Mouse (Mus musculus): ENCODE measurements at regions not wholly inside any gene's neighbourhood (a gene's known extent, or its start where the extent isn't known, plus 50 kb on each side); places are given as distances from the start of the nearest gene placed in this dataset.
A peak's percentile ranks its signal among the peaks of the same experiment; 100 is the strongest.

DNA sequence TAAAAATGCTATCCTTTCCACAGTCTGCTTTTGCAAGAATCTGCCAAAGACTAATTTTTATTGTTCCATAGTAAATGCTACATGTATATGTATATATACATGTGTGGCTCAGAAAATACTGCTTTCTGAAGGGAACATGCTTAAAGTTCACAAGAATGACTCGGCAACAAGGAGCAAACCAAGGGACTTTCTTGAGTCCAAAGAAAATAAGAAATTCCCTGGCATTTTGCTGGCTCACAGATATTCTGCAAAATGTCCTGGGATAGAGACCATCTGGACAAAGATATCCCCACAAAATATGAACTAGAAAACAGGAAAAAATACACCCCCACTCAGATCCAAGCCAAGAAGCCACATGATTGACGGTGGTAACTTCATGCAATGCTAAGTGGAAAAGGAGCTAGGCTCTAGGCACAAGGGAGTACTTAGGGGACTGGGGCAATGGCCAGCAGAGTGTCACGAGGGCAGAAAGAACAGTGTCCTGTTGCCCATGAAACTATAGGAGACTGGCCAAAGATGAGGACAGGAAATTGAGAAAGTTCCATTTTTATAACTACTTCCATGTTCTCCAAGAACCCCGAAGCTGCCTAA is 274.3 kb upstream of the Acvr2a start:
- peak; percentile 70 to 81 for DNase-seq

GRCm38 (mm10) chr2:48544377-48544776 is 269.5 kb upstream of the Acvr2a start:
- DNase-seq = no peak

- DNase-seq = no peak
These were observed 268.8 kb upstream of the Acvr2a start for GRCm38 (mm10) chr2:48545072-48545471.

DNA sequence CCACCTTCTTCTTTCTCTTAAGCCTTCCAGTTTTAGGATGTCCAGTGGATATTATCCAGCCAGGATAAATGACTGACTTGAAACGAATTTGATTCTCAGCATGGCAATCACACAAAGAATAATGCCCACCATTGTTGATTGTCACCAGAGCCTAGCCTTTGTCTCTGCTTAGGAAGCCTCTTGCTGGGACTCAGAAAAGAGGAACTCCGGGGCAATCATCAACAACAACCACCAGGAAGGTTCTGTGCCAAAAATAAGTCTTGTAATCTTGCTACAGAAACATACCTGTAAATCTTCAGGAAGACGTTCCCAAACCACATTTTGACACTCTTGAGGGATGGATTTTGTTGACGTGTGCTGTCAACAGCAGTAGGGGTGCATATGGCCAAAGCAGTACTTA is 268.2 kb upstream of the Acvr2a start:
- no peak for DNase-seq

GRCm38 (mm10) chr2:48546194-48546593 is 267.7 kb upstream of the Acvr2a start:
- no peak for DNase-seq

GRCm38 (mm10) chr2:48556600-48556999 is 257.3 kb upstream of the Acvr2a start:
- DNase-seq = no peak

DNA sequence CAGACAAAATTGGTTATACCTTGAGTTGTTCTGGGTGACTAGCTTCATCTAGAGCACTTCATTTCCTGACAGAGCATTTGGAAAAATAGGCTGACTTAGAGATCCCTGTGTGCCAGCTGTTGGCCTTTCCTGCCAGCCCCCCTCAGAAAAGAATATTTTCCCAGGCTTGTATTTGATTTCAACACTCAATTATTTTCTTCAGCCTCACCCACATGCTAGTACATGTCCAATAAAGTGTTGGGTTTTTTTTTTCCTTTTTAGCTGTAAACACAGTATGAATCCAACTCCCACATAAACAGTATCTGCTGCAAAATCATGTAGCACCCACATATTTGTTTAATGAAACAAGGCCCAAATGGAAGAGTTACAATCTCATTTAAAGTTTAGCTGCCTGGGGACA is 256.8 kb upstream of the Acvr2a start:
- no peak for DNase-seq

DNA sequence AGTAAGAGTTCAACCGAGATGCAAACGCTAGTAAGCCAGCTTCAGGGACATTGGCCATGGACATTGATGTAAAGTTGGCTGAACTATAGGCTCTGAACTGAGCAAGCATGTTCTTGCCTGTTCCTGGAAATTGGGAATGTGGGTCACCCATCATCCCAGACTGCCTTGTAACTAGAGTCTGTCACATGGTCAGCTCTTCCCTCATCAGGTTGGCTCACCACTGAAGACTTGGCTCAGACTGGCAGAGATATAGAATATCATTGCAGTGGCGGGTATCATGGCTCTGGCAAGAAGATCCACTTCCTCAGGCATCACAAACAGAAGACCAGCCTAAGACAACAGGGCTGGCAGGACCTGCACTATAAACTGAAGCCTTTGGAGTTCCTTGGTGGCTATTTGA is 255.3 kb upstream of the Acvr2a start:
- DNase-seq = no peak

GRCm38 (mm10) chr2:48563636-48564035 is 250.3 kb upstream of the Acvr2a start:
- DNase-seq = no peak

DNA sequence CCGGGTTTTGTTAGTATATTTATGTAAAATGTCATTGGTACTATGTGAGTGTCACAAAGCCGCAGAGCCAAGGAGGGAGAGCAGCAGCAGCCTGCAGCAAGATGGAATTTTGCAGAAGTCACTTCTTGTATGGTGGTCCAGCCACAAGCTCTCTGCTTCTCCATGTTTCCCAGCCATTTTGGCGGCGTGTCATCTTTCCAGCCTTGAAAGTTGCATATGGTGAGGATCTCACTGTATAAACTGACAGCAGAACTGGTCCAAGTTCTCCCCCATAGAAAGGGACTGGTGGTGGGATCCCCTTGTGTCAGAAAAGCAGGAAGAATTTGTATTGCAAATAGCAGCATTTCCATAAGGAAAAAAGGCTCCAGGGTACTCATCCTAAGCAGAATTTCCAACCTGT is 249.7 kb upstream of the Acvr2a start:
- DNase-seq = no peak

DNA sequence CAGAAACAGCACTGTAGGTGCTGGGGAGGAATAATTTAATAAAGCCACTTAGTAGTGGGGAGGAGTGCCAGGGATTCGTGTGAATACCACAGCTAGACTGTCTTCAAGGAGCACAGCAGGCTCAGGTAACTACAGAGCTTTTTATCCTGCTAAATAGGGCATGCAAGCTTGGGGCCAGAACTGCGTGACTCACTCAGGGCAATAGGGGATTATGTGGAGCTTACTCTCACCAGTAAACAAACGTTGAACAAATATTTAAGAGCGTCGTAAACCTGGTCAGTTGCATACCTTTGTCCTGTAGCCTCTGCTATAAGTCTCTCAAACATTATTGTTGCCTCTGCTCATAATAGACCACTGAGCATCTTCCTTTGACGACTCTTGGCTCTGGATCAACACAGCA is 246.0 kb upstream of the Acvr2a start:
- DNase-seq = no peak

GRCm38 (mm10) chr2:48586162-48586830 is 227.6 kb upstream of the Acvr2a start:
- no peak for DNase-seq

DNA sequence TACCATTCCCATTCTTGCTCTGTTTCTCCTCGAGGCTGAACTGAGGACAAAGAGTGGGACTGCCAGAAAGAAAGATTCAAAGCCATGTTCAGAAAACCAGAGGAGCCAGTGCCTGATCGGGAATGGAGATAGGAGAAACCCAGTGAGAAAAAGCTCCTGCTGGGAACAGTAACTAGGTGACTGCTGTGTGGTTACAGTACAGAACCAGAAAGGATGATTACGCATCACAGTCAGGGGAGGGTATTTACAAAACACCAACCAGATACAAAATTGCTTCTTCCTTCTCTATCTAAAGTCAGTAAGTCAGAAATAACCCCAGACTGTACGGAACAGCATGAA is 227.1 kb upstream of the Acvr2a start:
- no peak for DNase-seq

DNA sequence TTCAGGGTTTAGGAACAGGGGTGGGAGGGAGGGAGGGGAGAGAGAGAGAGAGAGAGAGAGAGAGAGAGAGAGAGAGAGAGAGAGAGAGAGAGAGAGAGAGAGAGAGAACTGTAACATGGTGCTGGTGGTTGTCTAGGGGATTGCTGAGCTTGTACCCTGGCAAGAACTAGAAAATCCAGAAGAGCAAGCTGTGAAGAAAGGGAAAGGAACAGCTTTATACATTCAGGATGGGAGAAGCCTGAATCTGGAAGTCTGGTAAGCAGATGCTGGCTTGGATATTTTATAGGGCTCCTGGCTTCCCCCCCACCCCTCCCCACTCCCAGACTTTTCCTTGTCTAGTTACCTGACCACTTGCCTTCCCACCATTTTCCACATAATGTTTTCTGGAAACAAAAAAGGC is 224.2 kb upstream of the Acvr2a start:
- no peak for DNase-seq

GRCm38 (mm10) chr2:48597793-48598583 is 215.9 kb upstream of the Acvr2a start:
- no peak for DNase-seq

DNA sequence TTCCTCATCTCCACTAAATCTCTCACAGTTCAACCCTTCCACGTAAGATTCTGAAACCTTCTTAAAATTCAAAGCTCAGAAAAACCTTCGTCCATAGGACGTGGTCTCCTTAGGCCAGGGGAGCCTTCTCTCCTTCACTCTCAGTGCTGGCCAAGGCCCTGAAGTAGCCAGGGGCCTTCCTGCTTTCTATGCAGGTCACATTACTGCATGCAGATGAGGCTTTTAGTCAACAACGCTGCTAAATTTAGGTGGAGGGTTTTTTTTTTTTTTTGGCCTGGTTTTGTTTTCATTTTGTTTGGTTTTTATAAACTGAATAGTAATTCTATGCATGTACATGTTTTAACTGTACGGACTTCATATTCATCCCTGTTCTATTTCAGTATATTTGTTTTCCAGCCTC is 214.5 kb upstream of the Acvr2a start:
- DNase-seq = no peak

DNA sequence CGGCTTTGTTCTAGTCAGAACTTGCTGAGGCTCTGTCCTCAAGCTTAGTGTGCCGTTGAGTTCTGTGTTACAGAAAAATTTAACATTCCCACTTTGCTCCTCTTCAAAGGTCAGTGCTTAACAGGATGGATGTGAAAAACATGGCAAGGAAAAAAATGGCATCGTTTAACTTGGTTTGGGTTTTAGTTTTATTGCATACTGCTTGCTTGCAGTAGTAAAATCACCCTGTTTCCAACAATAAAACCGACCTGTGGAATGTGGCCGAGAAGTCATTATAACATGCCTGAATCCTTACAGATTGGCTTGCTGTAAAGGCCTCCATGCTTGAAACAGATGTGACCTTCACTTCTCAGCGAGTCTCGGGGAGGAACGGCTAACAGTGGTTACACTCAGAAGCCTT is 212.1 kb upstream of the Acvr2a start:
- DNase-seq = no peak

DNA sequence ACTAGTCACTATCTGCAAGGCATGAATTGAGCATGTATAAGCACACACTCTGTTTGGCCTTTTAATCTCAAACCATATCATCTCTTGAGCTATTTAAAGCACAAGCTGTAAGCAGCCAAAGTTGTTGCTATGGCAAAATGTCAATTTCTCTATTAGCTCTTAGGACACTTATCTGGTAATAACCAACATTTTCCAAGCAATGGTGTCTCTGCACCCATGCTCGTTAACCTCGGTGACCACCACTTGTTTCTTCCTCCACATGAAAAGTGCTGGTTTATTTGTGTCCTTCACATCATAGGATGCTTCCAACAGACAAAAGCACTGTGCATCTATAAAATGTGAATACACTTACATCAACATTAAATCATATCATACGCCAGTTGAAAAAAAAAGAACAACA is 204.4 kb upstream of the Acvr2a start:
- no peak for DNase-seq

DNA sequence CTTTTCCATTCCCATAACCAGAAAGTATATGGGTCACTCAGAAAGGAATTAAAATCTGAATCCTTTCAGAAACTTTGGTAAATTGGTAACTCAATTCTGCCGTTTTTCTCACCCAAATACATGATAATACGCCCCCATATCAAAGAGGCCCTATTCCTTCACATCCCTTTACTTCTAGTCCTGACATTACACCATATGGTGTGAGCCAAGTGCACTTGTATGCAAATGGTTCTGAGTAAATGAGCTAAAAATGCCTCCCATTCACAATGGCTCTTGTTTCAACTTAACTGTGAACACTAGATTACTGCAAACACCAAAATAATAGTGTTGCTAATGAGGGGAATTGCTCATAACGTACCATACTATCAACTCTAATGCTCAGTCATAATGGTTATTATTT is 201.7 kb upstream of the Acvr2a start:
- DNase-seq = no peak

DNA sequence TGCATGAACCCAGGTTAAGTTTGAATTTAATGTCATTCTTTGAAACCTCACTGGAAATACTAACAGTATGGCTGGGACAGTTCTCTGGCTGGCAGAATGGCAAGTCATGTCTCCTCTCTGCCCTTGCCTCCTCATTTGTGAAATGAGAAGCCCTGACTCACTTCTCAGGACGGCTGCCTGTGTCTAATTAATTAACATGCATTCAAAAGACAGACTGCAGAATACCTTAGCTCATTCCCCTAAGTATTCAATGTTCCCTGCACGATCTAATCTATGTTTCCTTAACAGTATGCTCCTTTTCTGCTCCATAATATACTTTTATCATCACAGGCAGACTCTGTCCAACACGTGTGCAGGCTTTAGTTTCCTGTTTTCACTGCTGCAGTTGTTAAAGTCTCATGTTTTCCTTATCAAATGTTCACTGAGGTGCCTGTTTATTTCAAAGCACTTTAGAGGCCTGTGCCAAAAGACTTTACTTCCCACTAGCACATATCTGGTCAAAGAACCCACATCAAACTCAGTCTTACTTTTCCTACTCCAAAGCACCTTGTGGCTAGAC is 196.7 kb upstream of the Acvr2a start:
- DNase-seq = no peak

GRCm38 (mm10) chr2:48619042-48619441 is 194.9 kb upstream of the Acvr2a start:
- DNase-seq = peak in 1 of 2 experiments; percentile 11

DNA sequence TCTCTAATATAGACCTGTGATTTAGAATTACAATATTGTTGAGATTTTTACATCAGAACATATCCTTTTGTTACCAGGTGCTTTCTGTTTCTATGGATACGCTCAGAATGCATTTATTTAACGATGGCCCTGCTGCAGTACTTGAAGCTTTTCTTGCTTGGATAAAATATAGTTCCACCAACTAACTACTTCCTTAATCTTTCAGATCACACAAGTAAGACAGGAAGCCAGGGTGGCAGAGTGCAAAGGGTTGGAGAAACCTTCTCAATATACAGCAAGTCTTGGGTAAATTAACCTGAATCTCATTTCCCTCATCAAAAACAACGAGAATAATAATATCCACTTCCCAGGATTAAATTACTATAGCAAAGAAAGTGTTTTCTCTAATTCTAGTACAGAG is 193.1 kb upstream of the Acvr2a start:
- no peak for DNase-seq

DNA sequence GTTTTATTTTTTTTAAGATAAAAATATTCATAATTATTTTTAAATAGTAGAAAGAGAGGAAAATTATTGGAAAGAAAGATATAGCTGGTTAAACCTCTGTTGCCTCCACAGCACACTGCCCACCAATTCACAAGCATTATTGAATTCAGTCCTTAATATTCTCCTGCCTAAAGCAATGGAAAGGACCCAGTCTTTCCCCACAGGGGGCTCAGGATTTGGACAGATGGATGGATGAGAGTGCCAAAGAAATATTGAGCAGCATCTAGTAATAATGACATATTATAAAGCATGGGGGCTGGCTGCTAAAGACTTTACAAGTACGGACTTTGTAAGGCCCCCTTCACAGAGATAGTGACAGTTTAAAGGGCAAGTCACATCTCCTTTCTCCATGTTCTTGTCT is 191.6 kb upstream of the Acvr2a start:
- no peak for DNase-seq

- peak; percentile 12 to 30 for DNase-seq
These were observed 189.9 kb upstream of the Acvr2a start for GRCm38 (mm10) chr2:48624040-48624439.

Measured in heart, adult 18-20 months (tissue).